Mouse (Mus musculus) midbrain, embryonic 10.5 days (tissue): ENCODE measurements around the gene Gsx1. TPM values are rescaled to one million over a fixed set of nuclear protein-coding genes. Genes with fewer than 3 reads are reported as not detected.
A peak's percentile ranks its signal among the peaks of the same experiment; 100 is the strongest.

Source experiments
- DNase-seq: peaks from one replicate; pipeline ENCODE4 v3.0.0-alpha.2; 2017; ENCODE audit warnings: low spot score
- H3K27ac ChIP-seq: fragments of 300-500 bp; sonication (generic); replicated peaks from 2 replicates; pipeline ENCODE4 v1.5.1; 2016; ENCODE audit warnings: mild to moderate bottlenecking
- H3K27me3 ChIP-seq: fragments of 300-500 bp; sonication (generic); 2 replicates; pipeline ENCODE4 v1.6.1; 2016; ENCODE audit warnings: low read depth, mild to moderate bottlenecking; ENCODE audit not compliant: poor library complexity, severe bottlenecking
- H3K36me3 ChIP-seq: fragments of 300-500 bp; sonication (generic); 2 replicates; pipeline ENCODE4 v1.6.1; 2016; ENCODE audit warnings: mild to moderate bottlenecking, moderate library complexity
- H3K4me1 ChIP-seq: fragments of 300-500 bp; sonication (generic); 2 replicates; pipeline ENCODE4 v1.6.1; 2016
- H3K4me3 ChIP-seq: fragments of 300-500 bp; sonication (generic); 2 replicates; pipeline ENCODE4 v1.5.1; 2016; ENCODE audit warnings: mild to moderate bottlenecking, moderate library complexity
- H3K9me3 ChIP-seq: fragments of 300-500 bp; sonication (generic); replicated peaks from 2 replicates; pipeline ENCODE4 v1.6.1; 2016; ENCODE audit warnings: mild to moderate bottlenecking
- WGBS: fragments of 180-500 bp; shearing (Covaris S2); methylation state at CpG from one replicate; pipeline ENCODE4 v1.1.7; 2016; 5-methylcytosine and 5-hydroxymethylcytosine counted together
- polyA plus RNA-seq: library from polyadenylated mRNA; unstranded; fragments of >200 nt; fragmentation: Nextera tagmentation; extraction: Ambion mirVana; gene quantifications from 2 replicates; pipeline ENCODE4 v1.2.1, GENCODE M21; 2016

The Gsx1 gene
- polyA plus RNA-seq = 7.0 and 11.1 TPM in 2 replicates

GRCm38 (mm10) chr5:147188571-147188975 is at the start of gene Gsx1:
Gene Gsx1, plus strand, starts transcription at chr5:147188696.
- H3K4me1 ChIP-seq = peaks cover 48% of the 10 kb centered on the region
- H3K27ac ChIP-seq = peak within 1 kb of the TSS; percentile 47
- peaks cover under 1% of the 10 kb centered on the region; the same call in 1 of the 2 replicates for H3K9me3 ChIP-seq
- peak within 1 kb of the TSS; percentile 54 for H3K4me3 ChIP-seq
- under 1% methylated on average over 37 of the region's 37 CpGs for WGBS
- H3K36me3 ChIP-seq = no peaks in the 10 kb centered on the region
- peaks cover 100% of the 10 kb centered on the region for H3K27me3 ChIP-seq
- DNase-seq = peak; percentile 77

- H3K36me3 ChIP-seq = no peaks in the 10 kb centered on the region
- peaks cover 7% of the 10 kb centered on the region; the same call in 1 of the 2 replicates for H3K9me3 ChIP-seq
- no peak for DNase-seq
- H3K27me3 ChIP-seq = peaks cover 44% of the 10 kb centered on the region
- H3K27ac ChIP-seq = no peak overlapping the region
- no peak overlapping the region for H3K4me3 ChIP-seq
- H3K4me1 ChIP-seq = no peaks in the 10 kb centered on the region
Observed at GRCm38 (mm10) chr5:147147340-147147739, 41.2 kb upstream of the Gsx1 start.

- 5% methylated on average over 13 of the region's 13 CpGs for WGBS
- H3K27ac ChIP-seq = peak overlapping the region; percentile 69
- peak overlapping the region; percentile 38 for H3K4me3 ChIP-seq
- H3K27me3 ChIP-seq = peaks cover 89% of the 10 kb centered on the region
- DNase-seq = peak; percentile 17
- peaks cover 31% of the 10 kb centered on the region for H3K4me1 ChIP-seq
- 0 out of 2 replicates have a peak, but pooled peaks cover 7% of the 10 kb centered on the region for H3K9me3 ChIP-seq
- no peaks in the 10 kb centered on the region for H3K36me3 ChIP-seq
Observed at GRCm38 (mm10) chr5:147154806-147155371, 33.6 kb upstream of the Gsx1 start.

GRCm38 (mm10) chr5:147155449-147156133 is 32.9 kb upstream of the Gsx1 start:
- DNase-seq = peak; percentile 75
- Histone ChIP-seq H3K9me3 (0 out of 2 replicates have a peak, but pooled peaks cover 7% of the 10 kb centered on the region), H3K4me1 (peaks cover 31% of the 10 kb centered on the region), H3K36me3 (no peaks in the 10 kb centered on the region), H3K27me3 (peaks cover 96% of the 10 kb centered on the region), H3K4me3 (peak overlapping the region; percentile 38), H3K27ac (peak overlapping the region; percentile 69)
- 2% methylated on average over 13 of the region's 13 CpGs for WGBS

GRCm38 (mm10) chr5:147156376-147156775 is 32.1 kb upstream of the Gsx1 start:
- DNase-seq = no peak
- Histone ChIP-seq H3K27ac (peak overlapping the region; percentile 69; the same call in 1 of the 2 replicates), H3K4me3 (no peak overlapping the region), H3K4me1 (peaks cover 31% of the 10 kb centered on the region), H3K27me3 (peaks cover 95% of the 10 kb centered on the region), H3K9me3 (0 out of 2 replicates have a peak, but pooled peaks cover 7% of the 10 kb centered on the region), H3K36me3 (no peaks in the 10 kb centered on the region)
- WGBS = 39% methylated on average over 3 of the region's 3 CpGs

- H3K27me3 ChIP-seq = peaks cover 94% of the 10 kb centered on the region
- 0 out of 2 replicates have a peak, but pooled peaks cover 7% of the 10 kb centered on the region for H3K9me3 ChIP-seq
- DNase-seq = no peak
- H3K36me3 ChIP-seq = no peaks in the 10 kb centered on the region
- peaks cover 31% of the 10 kb centered on the region for H3K4me1 ChIP-seq
- WGBS = 81% methylated on average over 7 of the region's 7 CpGs
- no peak overlapping the region for H3K27ac ChIP-seq
- no peak overlapping the region for H3K4me3 ChIP-seq
Observed at GRCm38 (mm10) chr5:147157441-147157840, 31.1 kb upstream of the Gsx1 start.

GRCm38 (mm10) chr5:147159320-147159719 is 29.2 kb upstream of the Gsx1 start:
- Histone ChIP-seq H3K9me3 (0 out of 2 replicates have a peak, but pooled peaks cover 4% of the 10 kb centered on the region), H3K4me3 (no peak overlapping the region), H3K27me3 (peaks cover 89% of the 10 kb centered on the region), H3K4me1 (peaks cover 27% of the 10 kb centered on the region), H3K27ac (no peak overlapping the region), H3K36me3 (no peaks in the 10 kb centered on the region)
- WGBS = 87% methylated on average over 6 of the region's 6 CpGs
- DNase-seq = no peak

GRCm38 (mm10) chr5:147159792-147160191 is 28.7 kb upstream of the Gsx1 start:
- Histone ChIP-seq H3K27ac (no peak overlapping the region), H3K4me1 (peaks cover 22% of the 10 kb centered on the region), H3K36me3 (no peaks in the 10 kb centered on the region), H3K9me3 (0 out of 2 replicates have a peak, but pooled peaks cover 4% of the 10 kb centered on the region), H3K27me3 (peaks cover 85% of the 10 kb centered on the region), H3K4me3 (no peak overlapping the region)
- 86% methylated on average over 2 of the region's 2 CpGs for WGBS
- no peak for DNase-seq

GRCm38 (mm10) chr5:147165060-147165459 is 23.4 kb upstream of the Gsx1 start:
- Histone ChIP-seq H3K27ac (no peak overlapping the region), H3K9me3 (no peaks in the 10 kb centered on the region), H3K27me3 (peaks cover 40% of the 10 kb centered on the region), H3K4me3 (no peak overlapping the region), H3K36me3 (no peaks in the 10 kb centered on the region), H3K4me1 (no peaks in the 10 kb centered on the region)
- no peak for DNase-seq
- WGBS = 85% methylated on average over 6 of the region's 6 CpGs

- DNase-seq = no peak
- 92% methylated on average over 7 of the region's 7 CpGs for WGBS
Observed at GRCm38 (mm10) chr5:147170088-147170487, 18.4 kb upstream of the Gsx1 start.

GRCm38 (mm10) chr5:147174046-147174445 is 14.4 kb upstream of the Gsx1 start:
- H3K27ac ChIP-seq = no peak overlapping the region
- H3K9me3 ChIP-seq = no peaks in the 10 kb centered on the region
- no peaks in the 10 kb centered on the region for H3K27me3 ChIP-seq
- no peaks in the 10 kb centered on the region for H3K4me1 ChIP-seq
- H3K4me3 ChIP-seq = no peak overlapping the region
- DNase-seq = no peak
- H3K36me3 ChIP-seq = no peaks in the 10 kb centered on the region
- WGBS = 91% methylated on average over 3 of the region's 3 CpGs

More at GRCm38 (mm10) chr5:147170088-147170487, 18.4 kb upstream of the Gsx1 start:
- Histone ChIP-seq H3K4me1 (no peaks in the 10 kb centered on the region), H3K4me3 (no peak overlapping the region), H3K9me3 (no peaks in the 10 kb centered on the region), H3K36me3 (no peaks in the 10 kb centered on the region), H3K27ac (no peak overlapping the region), H3K27me3 (0 out of 2 replicates have a peak, but pooled peaks cover 4% of the 10 kb centered on the region)

- Histone ChIP-seq H3K4me3 (peak overlapping the region; percentile 54), H3K4me1 (peaks cover 44% of the 10 kb centered on the region), H3K36me3 (no peaks in the 10 kb centered on the region), H3K27me3 (peaks cover 84% of the 10 kb centered on the region), H3K9me3 (peaks cover 10% of the 10 kb centered on the region; the same call in 1 of the 2 replicates), H3K27ac (peak overlapping the region; percentile 74; the same call in 1 of the 2 replicates)
- WGBS = 9% methylated on average over 18 of the region's 19 CpGs
- peak; percentile 14 for DNase-seq
Observed at GRCm38 (mm10) chr5:147185174-147185915, 3.2 kb upstream of the Gsx1 start.
